Mouse (Mus musculus) hindbrain, postnatal 0 days (tissue): ENCODE measurements around the gene BC107364. TPM values are rescaled to one million over a fixed set of nuclear protein-coding genes. Genes with fewer than 3 reads are reported as not detected.
A peak's percentile ranks its signal among the peaks of the same experiment; 100 is the strongest.
"Not testable (repeated sequence)": the region's sequence is repeated elsewhere in the genome, so short reads cannot be mapped to it uniquely, and the experiment has no call there.

Source experiments
- ATAC-seq: fragments of 200-750 bp; cut with Nextera tagmentation; 2 replicates; pipeline ENCODE4 v1.8.0; 2017; ENCODE audit warnings: mild to moderate bottlenecking, moderate TSS enrichment, moderate library complexity
- DNase-seq: peaks from one replicate; pipeline ENCODE4 v3.0.0-alpha.2; 2015; ENCODE audit warnings: low spot score
- H3K27ac ChIP-seq: fragments of 300-500 bp; sonication (generic); 2 replicates; pipeline ENCODE4 v1.5.1; 2014; ENCODE audit warnings: mild to moderate bottlenecking
- H3K27me3 ChIP-seq: fragments of 300-500 bp; sonication (generic); 2 replicates; pipeline ENCODE4 v1.6.1; 2014; ENCODE audit warnings: low read length, mixed read lengths; ENCODE audit not compliant: insufficient read depth
- H3K36me3 ChIP-seq: fragments of 300-500 bp; sonication (generic); 2 replicates; pipeline ENCODE4 v1.6.1; 2014; ENCODE audit warnings: low read length, mixed read lengths; ENCODE audit not compliant: insufficient read depth
- H3K4me1 ChIP-seq: fragments of 300-500 bp; sonication (generic); 2 replicates; pipeline ENCODE4 v1.6.1; 2014; ENCODE audit warnings: antibody characterized with exemption, low read length, mixed read lengths; ENCODE audit not compliant: insufficient read depth
- H3K4me2 ChIP-seq: fragments of 300-500 bp; sonication (generic); 2 replicates; pipeline ENCODE4 v1.6.1; 2014; ENCODE audit warnings: low read depth, mild to moderate bottlenecking, low read length, moderate library complexity, mixed read lengths
- H3K4me3 ChIP-seq: fragments of 300-500 bp; sonication (generic); 2 replicates; pipeline ENCODE4 v1.5.1; 2014; ENCODE audit warnings: low read length
- H3K9ac ChIP-seq: fragments of 300-500 bp; sonication (generic); replicated peaks from 2 replicates; pipeline ENCODE4 v1.6.1; 2014; ENCODE audit warnings: mild to moderate bottlenecking, low read length, moderate library complexity, mixed read lengths
- H3K9me3 ChIP-seq: fragments of 300-500 bp; sonication (generic); 2 replicates; pipeline ENCODE4 v1.6.1; 2016; ENCODE audit warnings: low read length, mixed read lengths
- CTCF ChIP-seq: IDR thresholded peaks from 2 replicates; pipeline ENCODE4 v1.5.1; 2016; ENCODE audit warnings: antibody characterized with exemption, control low read depth, low read depth
- WGBS: fragments of 180-500 bp; shearing (Covaris S2); extraction: QIAGEN DNeasy Blood & Tissue Kit; methylation state at CpG from one replicate; pipeline ENCODE4 v1.1.7; 2014; 5-methylcytosine and 5-hydroxymethylcytosine counted together
- polyA plus RNA-seq: library from polyadenylated mRNA; unstranded; fragments of >200 nt; fragmentation: Nextera tagmentation; extraction: Ambion mirVana; gene quantifications from 2 replicates; pipeline ENCODE4 v1.2.1, GENCODE M21; 2015
- total RNA-seq: library from RNA; depleted of rRNA; stranded (reverse); fragments of >200 nt; gene quantifications from 2 replicates; pipeline ENCODE4 v1.2.3, GENCODE M21; 2014; rRNA removed

Gene BC107364
- not detected in 2 replicates for total RNA-seq
- polyA plus RNA-seq, result not detected in 2 replicates

DNA sequence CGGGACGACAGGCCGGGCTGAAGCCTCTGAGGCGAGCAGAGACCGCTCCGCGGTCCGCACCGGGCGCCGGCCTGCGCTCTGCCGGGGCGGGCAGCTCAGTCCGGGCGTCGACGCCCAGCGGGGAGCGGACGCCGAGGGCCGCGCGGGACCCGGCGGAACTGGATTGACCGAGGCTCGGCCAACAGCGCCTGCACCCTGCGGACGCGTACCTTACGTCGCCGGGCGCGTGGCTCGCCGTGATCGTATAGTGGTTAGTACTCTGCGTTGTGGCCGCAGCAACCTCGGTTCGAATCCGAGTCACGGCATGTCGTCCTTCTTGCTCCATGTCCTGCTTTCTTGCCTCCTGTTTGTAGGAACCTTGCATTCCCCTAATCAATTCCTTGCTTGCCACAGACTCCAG lies at the start of gene BC107364:
TSS of gene BC107364 (minus strand) at position 45 of the 400 bp plus-strand sequence.
- not testable (repeated sequence) for H3K27ac ChIP-seq, H3K4me1 ChIP-seq, H3K9me3 ChIP-seq, H3K4me2 ChIP-seq, H3K27me3 ChIP-seq, DNase-seq, H3K9ac ChIP-seq, H3K36me3 ChIP-seq, H3K4me3 ChIP-seq
- 0 out of 2 replicates have a peak, but pooled peaks have one; percentile 27 for ATAC-seq
- no CpG with 5 or more reads among the region's 48 CpGs for WGBS

- Histone ChIP-seq H3K4me2 (peak overlapping the region; percentile 98), H3K27ac (peak overlapping the region; percentile 95), H3K9me3 (no peaks in the 10 kb centered on the region), H3K9ac (peak overlapping the region; percentile 62; the same call in 1 of the 2 replicates), H3K27me3 (no peaks in the 10 kb centered on the region), H3K4me3 (peak overlapping the region; percentile 83), H3K36me3 (no peaks in the 10 kb centered on the region), H3K4me1 (no peaks in the 10 kb centered on the region)
- DNase-seq (peak; percentile 92), ATAC-seq (peak; percentile 73)
- under 1% methylated on average over 32 of the region's 32 CpGs for WGBS
- no peak for TF ChIP-seq CTCF
Measured at GRCm38 (mm10) chr3:96501391-96502115, 49.4 kb upstream of the BC107364 start.

DNA sequence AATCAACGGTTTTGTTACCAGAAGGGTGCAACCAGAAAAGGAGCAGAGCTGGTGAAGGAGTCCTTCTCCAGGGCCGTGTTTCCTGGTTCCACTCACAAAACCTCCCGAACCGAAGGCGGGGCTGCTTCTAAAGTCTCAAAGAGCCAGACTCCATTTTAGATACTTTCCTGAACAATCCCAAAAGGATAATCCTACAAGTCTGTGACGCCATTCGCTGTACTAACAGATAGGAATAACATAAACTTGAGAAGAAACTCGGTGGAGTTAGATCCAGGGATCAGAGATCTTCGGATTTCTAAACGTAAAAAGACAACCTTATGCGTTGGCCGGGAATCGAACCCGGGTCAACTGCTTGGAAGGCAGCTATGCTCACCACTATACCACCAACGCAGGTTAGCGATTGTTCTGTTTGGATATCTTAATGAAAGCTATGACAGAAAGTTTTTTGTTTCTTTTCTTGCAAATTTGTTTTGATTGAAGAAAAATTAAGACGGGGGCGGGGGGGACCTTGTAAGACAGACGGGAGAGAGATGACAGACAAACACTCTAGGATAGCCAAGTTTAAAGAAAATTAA lies 48.7 kb upstream of the BC107364 start:
- ATAC-seq (peak; percentile 59), DNase-seq (peak; percentile 90)
- peak overlapping the region; percentile 62 for H3K9ac ChIP-seq
- H3K27ac ChIP-seq, result peak overlapping the region; percentile 95
- H3K27me3 ChIP-seq, result no peaks in the 10 kb centered on the region
- H3K4me2 ChIP-seq, result peak overlapping the region; percentile 98
- no peaks in the 10 kb centered on the region for H3K4me1 ChIP-seq
- no peaks in the 10 kb centered on the region for H3K36me3 ChIP-seq
- TF ChIP-seq CTCF, result no peak
- peak overlapping the region; percentile 83 for H3K4me3 ChIP-seq
- no peaks in the 10 kb centered on the region for H3K9me3 ChIP-seq
- under 1% methylated on average over 19 of the region's 19 CpGs for WGBS

- H3K4me2 ChIP-seq, result peak overlapping the region; percentile 98
- WGBS, result under 1% methylated on average over 17 of the region's 17 CpGs
- no peaks in the 10 kb centered on the region for H3K27me3 ChIP-seq
- peak overlapping the region; percentile 83 for H3K4me3 ChIP-seq
- peak overlapping the region; percentile 62 for H3K9ac ChIP-seq
- H3K36me3 ChIP-seq, result no peaks in the 10 kb centered on the region
- H3K9me3 ChIP-seq, result no peaks in the 10 kb centered on the region
- peak; percentile 79 for ATAC-seq
- no peak for TF ChIP-seq CTCF
- H3K27ac ChIP-seq, result peak overlapping the region; percentile 95
- DNase-seq, result peak; percentile 93
- H3K4me1 ChIP-seq, result no peaks in the 10 kb centered on the region
Measured at GRCm38 (mm10) chr3:96500289-96500621, 48.1 kb upstream of the BC107364 start.

DNA sequence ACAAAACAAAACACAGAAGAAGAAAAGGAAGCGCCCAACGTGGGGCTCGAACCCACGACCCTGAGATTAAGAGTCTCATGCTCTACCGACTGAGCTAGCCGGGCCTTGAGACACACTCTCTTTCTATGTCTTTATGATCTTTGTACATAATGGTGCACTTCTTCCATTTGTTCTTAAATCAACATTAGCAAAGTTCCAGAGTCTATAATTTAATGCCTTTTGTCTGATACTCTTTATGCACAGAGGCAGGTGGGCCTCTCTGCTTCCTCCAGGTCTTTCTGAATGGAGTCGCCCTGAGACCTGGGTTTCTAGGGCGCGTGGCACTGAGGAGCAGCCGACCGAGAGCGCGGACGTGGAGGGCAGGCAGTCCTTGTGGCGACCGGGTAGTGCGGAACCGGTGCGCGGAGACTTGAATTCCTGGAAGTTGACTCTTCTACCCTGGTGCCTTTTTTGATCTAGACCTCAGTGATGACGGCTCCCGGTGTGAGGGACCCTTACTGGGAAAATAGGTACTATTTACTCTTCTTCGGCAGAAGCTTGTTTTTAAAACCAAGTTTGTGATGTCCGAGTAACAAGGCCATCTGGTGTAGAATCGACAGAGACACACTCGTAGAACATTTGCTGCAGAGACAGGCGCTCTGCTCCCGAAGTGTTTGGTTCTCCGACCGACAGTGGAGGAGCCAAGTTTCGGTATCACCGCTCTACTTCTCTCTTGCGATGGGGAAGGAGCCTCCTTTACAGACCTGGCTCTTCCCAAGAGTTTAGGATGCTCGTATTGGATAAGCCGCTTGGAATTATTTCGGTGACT lies 47.6 kb upstream of the BC107364 start:
- no peak for TF ChIP-seq CTCF
- Histone ChIP-seq H3K9ac (peak overlapping the region; percentile 62), H3K4me1 (no peaks in the 10 kb centered on the region), H3K27ac (peak overlapping the region; percentile 95), H3K36me3 (no peaks in the 10 kb centered on the region), H3K27me3 (no peaks in the 10 kb centered on the region), H3K4me2 (peak overlapping the region; percentile 98), H3K4me3 (peak overlapping the region; percentile 83), H3K9me3 (no peaks in the 10 kb centered on the region)
- peak; percentile 89 for DNase-seq
- ATAC-seq, result peak; percentile 53
- WGBS, result under 1% methylated on average over 36 of the region's 36 CpGs

DNA sequence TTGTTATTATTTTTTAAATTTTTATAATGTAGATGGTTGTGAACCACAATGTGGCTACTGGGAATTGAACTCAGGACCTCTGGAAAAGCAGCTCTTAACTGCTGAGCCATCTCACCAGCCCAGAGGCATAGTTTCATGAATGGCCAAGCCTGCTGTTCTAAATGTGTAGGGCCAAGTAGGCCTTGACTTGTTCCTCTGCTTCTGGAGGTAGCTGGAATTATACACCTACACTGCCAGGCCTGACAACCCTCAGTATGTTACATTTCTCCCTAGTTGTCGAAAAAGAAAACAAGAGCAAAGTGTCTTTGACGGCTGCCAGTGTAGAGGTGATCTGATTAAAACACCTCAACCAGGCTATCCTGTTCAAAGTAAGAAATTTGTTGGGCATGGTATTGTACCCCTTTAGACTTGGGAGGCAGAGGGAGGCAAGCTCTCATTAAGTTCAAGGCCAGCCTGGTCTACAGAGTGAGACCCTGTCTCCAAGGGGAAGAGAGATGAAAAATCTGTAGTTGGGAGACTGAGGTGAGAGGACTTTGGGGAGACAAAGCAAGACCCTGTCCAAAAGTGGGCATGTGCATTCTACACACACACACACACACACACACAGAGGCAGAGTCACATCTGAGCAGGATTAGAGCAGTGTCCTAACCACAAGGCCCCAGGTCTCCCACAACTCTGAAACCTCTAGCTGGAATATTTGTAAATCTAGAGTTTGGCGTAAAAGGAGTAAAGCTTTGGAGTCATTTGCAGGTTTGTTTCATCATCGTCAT lies 46.6 kb upstream of the BC107364 start:
- 80% methylated on average over 4 of the region's 4 CpGs for WGBS
- no peak overlapping the region for H3K9ac ChIP-seq
- no peaks in the 10 kb centered on the region for H3K27me3 ChIP-seq
- H3K9me3 ChIP-seq, result no peaks in the 10 kb centered on the region
- TF ChIP-seq CTCF, result no peak
- H3K36me3 ChIP-seq, result no peaks in the 10 kb centered on the region
- ATAC-seq (no peak), DNase-seq (no peak)
- no peaks in the 10 kb centered on the region for H3K4me1 ChIP-seq
- H3K27ac ChIP-seq, result no peak overlapping the region
- H3K4me3 ChIP-seq, result peak overlapping the region; percentile 83
- peak overlapping the region; percentile 98; the same call in 1 of the 2 replicates for H3K4me2 ChIP-seq
